Mouse (Mus musculus): ENCODE measurements at regions not wholly inside any gene's neighbourhood (a gene's known extent, or its start where the extent isn't known, plus 50 kb on each side); places are given as distances from the start of the nearest gene placed in this dataset.

GRCm38 (mm10) chr15:92840035-92840434 lies 434.9 kb downstream of the Gxylt1 start:
- 82% methylated on average over 5 of the region's 5 CpGs for WGBS
- no peak for DNase-seq (ENCODE audit: extremely low read depth, low read depth, low spot score)
- Histone ChIP-seq H3K9ac (ENCODE audit: low read depth, low read length) (no peak overlapping the region), H3K4me1 (ENCODE audit: control insufficient read depth, insufficient read depth, low read length) (no peaks in the 10 kb centered on the region), H3K79me2 (ENCODE audit: control insufficient read depth, insufficient read depth, low read length) (no peaks in the 10 kb centered on the region), H3K27me3 (ENCODE audit: control insufficient read depth, insufficient read depth, low read length) (no peaks in the 10 kb centered on the region), H3K27ac (replicated peaks; ENCODE audit: insufficient read depth, low read depth, low read length) (no peak overlapping the region), H3K36me3 (ENCODE audit: control insufficient read depth, insufficient read depth, low read length) (no peaks in the 10 kb centered on the region), H3K4me3 (ENCODE audit: insufficient read depth, low read depth, low read length) (no peak overlapping the region)
- TF ChIP-seq CTCF (IDR thresholded peaks at IDR 0.05; ENCODE audit: low read depth, low read length) (no peak), POLR2A (IDR thresholded peaks at IDR 0.05; ENCODE audit: extremely low read depth, insufficient read depth, low read length) (no peak)

DNA sequence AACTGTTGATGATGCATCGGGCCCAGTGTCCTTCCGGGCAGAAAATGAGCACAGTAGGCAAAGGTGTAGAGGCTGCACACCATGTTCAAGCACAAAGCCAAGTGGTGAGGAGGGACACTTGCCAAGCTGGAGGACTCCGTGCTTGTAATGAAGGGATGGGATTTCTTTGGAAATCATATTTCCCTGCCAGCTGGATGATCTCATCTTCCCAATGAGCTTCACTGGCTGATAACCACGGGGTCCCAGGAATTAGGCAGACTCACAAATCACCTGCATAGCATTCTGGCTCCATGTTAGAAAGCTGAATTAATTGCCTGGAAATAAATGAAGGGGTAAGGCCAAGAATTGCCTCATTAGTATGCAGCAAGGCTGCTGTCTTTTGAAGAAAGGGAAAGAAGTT lies 435.4 kb downstream of the Gxylt1 start:
- 76% methylated on average over 4 of the region's 4 CpGs for WGBS

DNA sequence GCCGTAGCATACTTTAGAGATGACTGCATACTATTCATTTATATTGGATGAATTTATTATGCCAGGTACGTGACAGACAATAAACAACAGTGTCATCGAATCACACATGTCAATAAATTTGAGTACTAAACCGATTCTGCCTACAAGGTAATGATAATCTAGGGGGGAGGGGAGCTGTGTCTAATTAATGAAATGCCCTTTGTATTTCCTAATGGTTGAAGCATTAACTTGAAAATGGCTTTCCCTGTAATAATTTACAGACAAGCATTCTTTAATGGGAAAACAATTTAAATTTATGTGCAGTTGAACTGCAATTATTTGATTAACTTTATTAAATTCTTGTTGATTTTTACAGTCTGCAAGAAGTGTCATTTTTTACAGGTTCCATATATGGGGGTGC lies 429.5 kb downstream of the Pdzrn4 start:
- Histone ChIP-seq H3K4me1 (ENCODE audit: control insufficient read depth, insufficient read depth, low read length) (no peaks in the 10 kb centered on the region), H3K4me3 (ENCODE audit: insufficient read depth, low read depth, low read length) (no peak overlapping the region), H3K27me3 (ENCODE audit: control insufficient read depth, insufficient read depth, low read length) (peaks cover 3% of the 10 kb centered on the region; the same call in 1 of the 2 replicates), H3K27ac (replicated peaks; ENCODE audit: insufficient read depth, low read depth, low read length) (no peak overlapping the region), H3K79me2 (ENCODE audit: control insufficient read depth, insufficient read depth, low read length) (no peaks in the 10 kb centered on the region), H3K9ac (ENCODE audit: low read depth, low read length) (no peak overlapping the region), H3K36me3 (ENCODE audit: control insufficient read depth, insufficient read depth, low read length) (no peaks in the 10 kb centered on the region)
- WGBS, result 85% methylated on average over 4 of the region's 4 CpGs
- TF ChIP-seq POLR2A (IDR thresholded peaks at IDR 0.05; ENCODE audit: extremely low read depth, insufficient read depth, low read length), result no peak
- TF ChIP-seq CTCF (IDR thresholded peaks at IDR 0.05; ENCODE audit: low read depth, low read length), result no peak
- DNase-seq (ENCODE audit: extremely low read depth, low read depth, low spot score), result no peak

More for the DNA sequence above, 435.4 kb downstream of the Gxylt1 start:
- H3K4me3 ChIP-seq (ENCODE audit: insufficient read depth, low read depth, low read length), result no peak overlapping the region
- DNase-seq (ENCODE audit: extremely low read depth, low read depth, low spot score), result no peak
- H3K27ac ChIP-seq (replicated peaks; ENCODE audit: insufficient read depth, low read depth, low read length), result no peak overlapping the region
- H3K4me1 ChIP-seq (ENCODE audit: control insufficient read depth, insufficient read depth, low read length), result no peaks in the 10 kb centered on the region
- no peaks in the 10 kb centered on the region for H3K79me2 ChIP-seq (ENCODE audit: control insufficient read depth, insufficient read depth, low read length)
- no peaks in the 10 kb centered on the region for H3K36me3 ChIP-seq (ENCODE audit: control insufficient read depth, insufficient read depth, low read length)
- H3K27me3 ChIP-seq (ENCODE audit: control insufficient read depth, insufficient read depth, low read length), result no peaks in the 10 kb centered on the region
- TF ChIP-seq POLR2A (IDR thresholded peaks at IDR 0.05; ENCODE audit: extremely low read depth, insufficient read depth, low read length), result no peak
- TF ChIP-seq CTCF (IDR thresholded peaks at IDR 0.05; ENCODE audit: low read depth, low read length), result no peak
- H3K9ac ChIP-seq (ENCODE audit: low read depth, low read length), result no peak overlapping the region
